Mouse (Mus musculus): ENCODE results near the gene Ptgis. TPM values are rescaled to one million over a fixed set of nuclear protein-coding genes. Genes with fewer than 3 reads are reported as not detected.

The Ptgis gene
- polyA plus RNA-seq, 1 experiment: not detected

- TF ChIP-seq GATA1 (IDR thresholded peaks at IDR 0.05; ENCODE audit: borderline replicate concordance, low read length): no peak
- no peak for TF ChIP-seq FLI1 (IDR thresholded peaks at IDR 0.05; ENCODE audit: low read length)
- peaks cover 7% of the 10 kb centered on the region for H3K4me1 ChIP-seq
- peaks cover 5% of the 10 kb centered on the region for H3K9me3 ChIP-seq
- H3K4me3 ChIP-seq (replicated peaks): no peak overlapping the region
- H3K27me3 ChIP-seq (replicated peaks): peaks cover 82% of the 10 kb centered on the region
- H3K36me3 ChIP-seq (replicated peaks; ENCODE audit: low read length): no peaks in the 10 kb centered on the region
These were observed 4.2 kb downstream of the Ptgis start for GRCm38 (mm10) chr2:167236174-167236573.

- peaks cover 82% of the 10 kb centered on the region for H3K27me3 ChIP-seq (replicated peaks)
- H3K9me3 ChIP-seq: peaks cover 5% of the 10 kb centered on the region
- peaks cover 9% of the 10 kb centered on the region for H3K4me1 ChIP-seq
- TF ChIP-seq GATA1 (IDR thresholded peaks at IDR 0.05; ENCODE audit: borderline replicate concordance, low read length) (no peak), FLI1 (IDR thresholded peaks at IDR 0.05; ENCODE audit: low read length) (no peak)
- H3K4me3 ChIP-seq (replicated peaks): no peak overlapping the region
- H3K36me3 ChIP-seq (replicated peaks; ENCODE audit: low read length): no peaks in the 10 kb centered on the region
These were observed 4.9 kb downstream of the Ptgis start for GRCm38 (mm10) chr2:167235338-167236018.

DNA sequence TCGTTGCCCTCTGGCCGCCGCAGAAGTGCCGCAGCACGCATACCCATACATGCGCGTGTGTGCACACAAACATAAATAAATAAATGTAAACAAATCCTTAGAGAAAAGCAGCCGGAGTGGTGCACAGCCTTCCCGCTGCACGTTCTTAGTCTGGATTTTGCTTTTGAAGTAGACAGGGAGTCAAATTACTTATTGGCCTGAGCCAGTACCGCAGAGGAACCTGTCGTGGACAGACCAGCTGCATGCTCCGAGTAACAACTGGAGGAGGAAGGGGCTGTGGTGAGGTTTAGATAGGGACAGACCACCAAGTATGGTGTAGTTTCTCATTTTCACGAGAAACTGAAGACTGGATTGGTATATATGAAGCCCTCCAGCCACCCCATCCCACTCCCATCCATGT lies 6.6 kb downstream of the Ptgis start:
- peaks cover 6% of the 10 kb centered on the region for H3K4me1 ChIP-seq
- H3K27me3 ChIP-seq (replicated peaks): peaks cover 75% of the 10 kb centered on the region
- H3K36me3 ChIP-seq (replicated peaks; ENCODE audit: low read length): no peaks in the 10 kb centered on the region
- no peak overlapping the region for H3K4me3 ChIP-seq (replicated peaks)
- peaks cover 9% of the 10 kb centered on the region for H3K9me3 ChIP-seq
- TF ChIP-seq GATA1 (IDR thresholded peaks at IDR 0.05; ENCODE audit: borderline replicate concordance, low read length) (no peak), FLI1 (IDR thresholded peaks at IDR 0.05; ENCODE audit: low read length) (no peak)

DNA sequence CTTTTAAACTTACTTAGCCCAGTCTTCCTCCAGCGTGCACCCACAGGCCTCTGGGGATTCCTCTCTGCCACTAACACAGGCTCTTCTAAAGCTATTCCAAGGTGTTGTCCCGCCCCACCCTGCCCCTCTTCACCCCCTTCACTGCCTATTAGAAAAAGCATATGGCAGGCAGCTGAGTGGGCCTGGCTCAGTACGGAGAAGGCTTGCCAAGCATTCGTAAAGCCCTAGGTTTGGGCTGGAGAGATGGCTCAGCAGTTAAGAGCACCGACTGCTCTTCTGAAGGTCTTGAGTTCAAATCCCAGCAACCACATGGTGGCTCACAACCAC lies 7.4 kb downstream of the Ptgis start:
- Histone ChIP-seq H3K27me3 (replicated peaks) (peaks cover 76% of the 10 kb centered on the region), H3K9me3 (peaks cover 6% of the 10 kb centered on the region), H3K4me1 (peaks cover 6% of the 10 kb centered on the region), H3K4me3 (replicated peaks) (no peak overlapping the region), H3K36me3 (replicated peaks; ENCODE audit: low read length) (no peaks in the 10 kb centered on the region)
- TF ChIP-seq FLI1 (IDR thresholded peaks at IDR 0.05; ENCODE audit: low read length): no peak
- TF ChIP-seq GATA1 (IDR thresholded peaks at IDR 0.05; ENCODE audit: borderline replicate concordance, low read length): no peak

DNA sequence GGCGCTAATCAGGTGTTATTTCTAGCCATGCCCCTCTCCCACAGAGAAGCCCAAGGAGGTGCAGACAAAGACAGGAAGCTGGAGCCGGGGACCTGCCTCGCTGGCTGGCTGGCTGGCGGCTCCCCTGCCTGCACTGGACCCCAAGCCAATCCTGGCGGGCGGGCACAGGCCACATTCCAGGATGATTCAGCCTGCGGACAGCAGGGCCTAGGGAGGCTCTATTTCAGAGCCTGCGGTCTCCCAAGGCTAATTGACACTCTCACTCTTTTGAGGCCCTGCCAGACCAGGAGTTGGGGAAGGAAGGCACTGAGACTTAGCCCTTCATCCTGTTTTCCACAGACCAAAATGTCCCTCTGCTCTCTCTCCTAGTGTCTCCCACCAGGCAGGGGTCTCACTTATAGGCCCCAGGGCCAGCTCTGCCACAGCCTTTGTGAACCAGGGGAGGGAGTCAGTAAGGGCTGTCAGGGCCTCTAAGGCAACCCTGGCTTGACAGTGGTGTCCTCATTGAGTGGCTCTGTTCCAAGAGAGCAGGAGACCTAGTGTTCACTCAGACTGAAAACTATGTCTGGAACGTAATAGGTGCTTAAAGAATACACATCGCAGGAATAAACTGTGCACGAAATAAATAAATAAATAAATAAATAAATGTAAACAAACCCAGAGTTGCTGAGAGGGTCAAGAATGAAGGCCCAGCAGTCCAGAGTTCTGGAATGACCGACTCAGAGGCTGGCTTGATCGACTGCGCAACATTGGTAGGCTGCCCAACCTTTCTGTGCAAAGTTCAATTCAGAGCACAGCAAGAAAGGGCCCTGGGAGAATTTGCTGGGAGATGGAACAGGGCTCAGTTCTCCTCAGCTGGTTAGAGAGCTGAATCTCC lies 8.0 kb downstream of the Ptgis start:
- Histone ChIP-seq H3K9me3 (peaks cover 6% of the 10 kb centered on the region), H3K27me3 (replicated peaks) (peaks cover 76% of the 10 kb centered on the region), H3K4me1 (peaks cover 6% of the 10 kb centered on the region), H3K4me3 (replicated peaks) (no peak overlapping the region), H3K36me3 (replicated peaks; ENCODE audit: low read length) (no peaks in the 10 kb centered on the region)
- no peak for TF ChIP-seq FLI1 (IDR thresholded peaks at IDR 0.05; ENCODE audit: low read length)
- no peak for TF ChIP-seq GATA1 (IDR thresholded peaks at IDR 0.05; ENCODE audit: borderline replicate concordance, low read length)

GRCm38 (mm10) chr2:167230554-167230953 lies 9.8 kb downstream of the Ptgis start:
- TF ChIP-seq FLI1 (IDR thresholded peaks at IDR 0.05; ENCODE audit: low read length): no peak
- no peak for TF ChIP-seq GATA1 (IDR thresholded peaks at IDR 0.05; ENCODE audit: borderline replicate concordance, low read length)
- H3K9me3 ChIP-seq: peaks cover 6% of the 10 kb centered on the region
- H3K4me3 ChIP-seq (replicated peaks): no peak overlapping the region
- no peaks in the 10 kb centered on the region for H3K36me3 ChIP-seq (replicated peaks; ENCODE audit: low read length)
- H3K27me3 ChIP-seq (replicated peaks): peaks cover 77% of the 10 kb centered on the region
- peaks cover 6% of the 10 kb centered on the region for H3K4me1 ChIP-seq

GRCm38 (mm10) chr2:167224937-167225336 lies 15.5 kb downstream of the Ptgis start:
- no peaks in the 10 kb centered on the region for H3K36me3 ChIP-seq (replicated peaks; ENCODE audit: low read length)

GRCm38 (mm10) chr2:167224194-167224593 lies 16.2 kb downstream of the Ptgis start:
- Histone ChIP-seq H3K9me3 (peaks cover 5% of the 10 kb centered on the region; the same call in 1 of the 2 replicates), H3K27me3 (replicated peaks) (peaks cover 74% of the 10 kb centered on the region), H3K4me3 (replicated peaks) (no peak overlapping the region), H3K36me3 (replicated peaks; ENCODE audit: low read length) (no peaks in the 10 kb centered on the region), H3K4me1 (peaks cover 8% of the 10 kb centered on the region)
- TF ChIP-seq FLI1 (IDR thresholded peaks at IDR 0.05; ENCODE audit: low read length) (no peak), GATA1 (IDR thresholded peaks at IDR 0.05; ENCODE audit: borderline replicate concordance, low read length) (no peak)

More at GRCm38 (mm10) chr2:167224937-167225336, 15.5 kb downstream of the Ptgis start:
- H3K4me3 ChIP-seq (replicated peaks): no peak overlapping the region
- TF ChIP-seq GATA1 (IDR thresholded peaks at IDR 0.05; ENCODE audit: borderline replicate concordance, low read length): no peak
- TF ChIP-seq FLI1 (IDR thresholded peaks at IDR 0.05; ENCODE audit: low read length): no peak
- H3K27me3 ChIP-seq (replicated peaks): peaks cover 74% of the 10 kb centered on the region
- H3K9me3 ChIP-seq: peaks cover 5% of the 10 kb centered on the region; the same call in 1 of the 2 replicates
- H3K4me1 ChIP-seq: peaks cover under 1% of the 10 kb centered on the region

- no peak overlapping the region for H3K4me3 ChIP-seq (replicated peaks)
- peaks cover 10% of the 10 kb centered on the region for H3K4me1 ChIP-seq
- no peaks in the 10 kb centered on the region for H3K36me3 ChIP-seq (replicated peaks; ENCODE audit: low read length)
- H3K27me3 ChIP-seq (replicated peaks): peaks cover 65% of the 10 kb centered on the region
- peaks cover 6% of the 10 kb centered on the region; the same call in 1 of the 2 replicates for H3K9me3 ChIP-seq
- TF ChIP-seq FLI1 (IDR thresholded peaks at IDR 0.05; ENCODE audit: low read length) (no peak), GATA1 (IDR thresholded peaks at IDR 0.05; ENCODE audit: borderline replicate concordance, low read length) (no peak)
These were observed 18.3 kb downstream of the Ptgis start for GRCm38 (mm10) chr2:167222152-167222551.

Measured in megakaryocyte, embryonic 14.5 days (primary cell).